Mouse (Mus musculus) adipose tissue, adult 10 weeks (tissue): ENCODE results near the gene Fam84b. TPM values are rescaled to one million over a fixed set of nuclear protein-coding genes. Genes with fewer than 3 reads are reported as not detected.

Source experiments
- polyA plus RNA-seq: library from polyadenylated mRNA; stranded (reverse); fragments of 350-450 nt; fragmentation: Illumina TruSeq; extraction: RNeasy Lipid Tissue Mini Kit (QIAGEN cat#74804); gene quantifications from one replicate; pipeline ENCODE4 v1.2.3, GENCODE M21; 2014; ENCODE audit warnings: low read depth, low replicate concordance

Gene Fam84b
- 29.1 TPM for polyA plus RNA-seq

GRCm38 (mm10) chr15:60853231-60853999 lies at the start of gene Fam84b:
TSS of gene Fam84b (minus strand) at chr15:60853778.

Other genes starting within 250 kb of the Fam84b start
- gene A1bg, start 69.2 kb upstream of the Fam84b start, polyA plus RNA-seq = not detected